Mouse (Mus musculus): Measurements from ENCODE around the gene Suclg2.

- TF ChIP-seq CTCF (conservative IDR thresholded peaks at IDR 0.05; ENCODE audit: low read length) (no peak), NANOG (IDR thresholded peaks at IDR 0.05; ENCODE audit: borderline replicate concordance, low read length) (0 out of 2 replicates have a peak, but pooled peaks have one; percentile 4)
These were observed 81.2 kb downstream of the Suclg2 start for GRCm38 (mm10) chr6:95637416-95637815.

Measured in E14TG2a.4 (cell line).